Mouse (Mus musculus) cerebellum, postnatal 4 days (tissue): ENCODE results near the gene 1700007K13Rik.
A peak's percentile ranks its signal among the peaks of the same experiment; 100 is the strongest.

Experiments used
- DNase-seq, 2 experiments: peaks; one replicate each; pipeline ENCODE4 v3.0.0; 2022; ENCODE audit warnings: low spot score in 2 of 2, mixed read lengths in 1 of 2

The 1700007K13Rik gene

GRCm38 (mm10) chr2:28415387-28416024, 50.6 kb downstream of the 1700007K13Rik start:
- DNase-seq: peak in 1 of 2 experiments; percentile 74

- no peak for DNase-seq
Measured at GRCm38 (mm10) chr2:28414757-28415137, 51.4 kb downstream of the 1700007K13Rik start.

DNA sequence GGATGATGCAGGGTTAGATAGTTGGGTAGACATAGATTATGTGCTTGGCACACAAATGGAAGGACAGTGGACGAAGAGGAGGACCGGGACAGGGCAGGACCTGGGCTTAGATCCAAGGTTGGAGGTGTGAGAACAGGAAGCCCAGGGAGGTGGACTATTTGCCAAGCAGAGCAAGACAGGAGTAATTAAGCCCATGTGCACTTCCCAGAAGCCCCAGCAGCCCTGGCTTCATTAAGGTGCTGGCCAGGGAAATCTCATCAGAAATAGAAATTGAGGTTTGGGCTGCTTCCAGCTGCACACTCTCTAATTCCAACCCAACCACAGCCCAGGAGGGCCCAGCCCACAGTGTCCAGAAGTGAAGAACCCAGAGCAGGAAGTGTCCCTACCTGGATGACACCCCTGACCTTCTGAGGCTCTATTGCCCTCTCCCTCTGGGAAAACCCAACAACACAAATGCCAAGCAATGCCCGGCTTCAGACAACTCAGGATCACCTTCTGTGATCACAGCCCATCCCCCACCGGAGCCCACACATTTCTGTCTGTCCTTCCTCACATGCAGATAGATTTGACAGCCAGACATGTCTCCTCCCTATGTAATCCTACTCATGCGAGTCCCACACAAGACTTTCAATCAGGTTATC, 51.9 kb downstream of the 1700007K13Rik start:
- DNase-seq: no peak

GRCm38 (mm10) chr2:28412936-28413335, 53.2 kb downstream of the 1700007K13Rik start:
- peak in 1 of 2 experiments; percentile 59 for DNase-seq
